Mouse (Mus musculus) cerebellum, postnatal 10 days (tissue): ENCODE measurements around the gene Babam2.

ENCODE experiments used
- DNase-seq, 2 experiments: peaks; one replicate each; pipeline ENCODE4 v3.0.0; 2021; ENCODE audit warnings: mixed read lengths in 2 of 2

Gene Babam2

DNA sequence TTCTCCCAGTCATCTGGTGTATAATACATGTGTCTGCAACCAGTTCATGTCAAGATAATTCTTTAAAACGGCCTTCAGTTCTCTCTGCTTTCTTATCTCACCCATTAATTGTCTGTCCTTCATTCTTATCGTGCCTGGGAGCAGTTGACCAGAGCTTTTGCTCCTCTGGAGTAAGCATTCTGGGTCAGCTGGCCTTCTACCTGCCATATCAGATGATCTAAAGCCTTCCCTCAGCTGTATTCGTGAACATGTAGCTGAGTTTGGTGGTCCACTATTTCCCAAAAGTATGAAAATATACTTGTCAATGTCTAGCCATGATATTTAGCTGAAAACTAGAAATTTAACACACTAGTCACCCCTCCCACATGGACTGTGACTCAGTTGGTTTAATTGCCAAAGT lies 304.3 kb downstream of the Babam2 start:
- no peak for DNase-seq

DNA sequence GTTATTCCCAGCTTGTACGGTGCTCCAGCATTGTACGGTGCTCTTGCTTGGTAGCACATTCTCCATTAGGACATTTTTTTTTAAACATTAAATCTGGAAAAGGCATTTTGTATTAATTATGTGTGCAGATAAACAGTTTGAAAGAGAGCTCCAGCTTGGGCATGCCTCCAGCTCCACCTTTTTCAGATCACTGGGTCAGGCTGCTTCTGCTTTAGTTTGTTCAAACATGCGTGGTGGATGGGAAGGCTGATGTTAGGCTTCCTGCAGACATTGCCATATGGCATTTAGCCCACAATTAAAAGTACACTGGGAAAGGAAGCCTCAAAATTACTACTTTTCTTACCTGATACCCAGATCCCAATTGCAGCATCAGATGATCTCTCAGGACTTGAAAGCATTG lies 310.9 kb downstream of the Babam2 start:
- DNase-seq, result peak; percentile 47 to 48

GRCm38 (mm10) chr5:32010056-32010455 lies 312.6 kb downstream of the Babam2 start:
- no peak for DNase-seq

DNA sequence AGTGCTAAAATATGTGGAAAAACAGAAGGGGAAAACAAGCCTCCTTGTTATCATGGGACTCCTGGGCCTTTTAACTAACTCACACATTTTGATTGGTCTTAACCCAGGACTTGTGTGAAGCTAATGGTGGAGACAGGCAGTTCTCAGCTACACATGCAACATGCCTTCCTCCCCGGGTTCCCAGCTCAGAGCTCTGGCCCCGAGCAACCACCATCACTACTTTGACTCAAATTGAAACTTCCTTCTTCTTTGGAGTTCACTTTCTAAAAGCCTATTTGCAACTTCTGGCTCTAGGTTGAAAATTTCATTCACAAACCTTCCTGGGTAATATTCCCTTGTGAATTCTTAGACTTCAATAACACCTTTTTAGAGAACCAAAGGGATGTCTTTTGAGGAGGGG lies 315.6 kb downstream of the Babam2 start:
- DNase-seq, result no peak

GRCm38 (mm10) chr5:32014786-32015185 lies 317.3 kb downstream of the Babam2 start:
- DNase-seq, result no peak

DNA sequence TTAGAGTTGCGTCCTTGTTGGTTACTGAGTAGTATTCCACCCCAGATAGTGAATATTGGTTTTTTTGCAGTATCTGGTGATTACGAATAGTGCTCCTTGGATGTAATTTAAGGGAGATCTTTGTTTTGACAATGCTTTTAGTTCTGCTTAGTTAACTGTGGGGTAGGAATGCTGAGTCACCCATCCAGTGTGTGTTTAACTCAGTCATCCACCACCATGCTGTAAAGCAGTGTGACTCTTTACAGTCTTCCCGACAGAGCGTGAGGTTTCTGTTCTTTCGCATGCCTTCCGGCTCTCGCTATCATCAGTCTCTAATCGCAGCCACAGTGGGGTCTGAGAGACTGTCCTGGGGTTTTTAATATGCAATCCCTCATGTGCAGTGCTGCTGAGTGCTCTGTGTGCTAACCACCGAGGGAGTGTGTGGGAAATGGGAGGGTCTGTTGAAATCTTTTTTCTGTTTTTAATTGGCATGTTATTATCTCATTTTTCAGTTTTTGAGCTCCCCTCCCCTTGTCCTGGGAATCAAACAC lies 318.5 kb downstream of the Babam2 start:
- no peak for DNase-seq

DNA sequence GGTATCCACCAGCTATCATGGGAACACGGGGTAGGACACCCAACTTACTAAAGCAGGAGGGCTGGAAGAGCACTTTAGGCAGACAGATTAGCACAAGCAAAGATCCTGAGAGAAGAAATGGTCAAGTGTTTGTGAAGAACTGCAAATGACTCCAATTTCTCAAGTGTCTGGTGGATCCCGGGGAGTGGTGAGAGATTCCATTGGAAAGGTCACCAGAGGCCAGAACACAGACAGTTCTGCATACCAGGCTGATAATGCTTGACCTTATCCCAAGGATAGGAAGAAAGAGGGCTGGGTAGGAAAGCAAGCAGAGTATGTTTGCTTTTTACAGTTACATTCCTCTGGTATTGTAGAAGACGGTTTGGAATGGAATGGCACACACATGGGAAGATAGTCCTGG lies 320.2 kb downstream of the Babam2 start:
- no peak for DNase-seq

GRCm38 (mm10) chr5:32018276-32018675 lies 320.8 kb downstream of the Babam2 start:
- DNase-seq, result no peak

DNA sequence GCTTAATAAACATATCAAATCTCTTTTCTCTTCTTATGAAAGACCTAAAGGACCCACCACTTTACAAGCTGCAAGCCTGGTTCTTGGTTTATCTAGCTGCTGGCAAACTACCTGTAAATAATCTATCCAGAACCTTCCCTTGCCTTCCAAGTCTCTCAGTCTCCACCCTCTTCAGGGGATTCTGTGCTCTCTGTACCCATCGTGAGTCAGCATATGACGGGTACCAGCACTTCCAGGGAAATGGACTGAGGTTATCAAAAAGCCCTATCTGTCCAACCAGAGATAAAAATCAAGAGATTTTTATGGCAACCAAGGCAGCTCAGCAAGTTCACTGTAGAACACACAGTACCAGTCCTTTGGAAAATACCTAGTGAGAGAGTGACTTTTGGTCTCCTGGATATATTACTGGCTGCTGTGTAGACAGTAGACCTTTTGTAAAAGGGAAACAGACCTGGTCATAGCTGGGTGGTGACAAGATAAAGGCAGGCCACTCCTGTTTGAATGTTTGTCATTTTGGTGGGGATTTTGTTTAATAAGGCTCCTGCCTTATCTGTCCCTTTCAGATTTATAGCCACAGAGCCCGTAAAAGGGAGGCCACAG lies 332.4 kb downstream of the Babam2 start:
- DNase-seq, result no peak

GRCm38 (mm10) chr5:32033185-32033584 lies 335.7 kb downstream of the Babam2 start:
- DNase-seq, result no peak

- DNase-seq, result no peak
Observed at GRCm38 (mm10) chr5:32033621-32034020, 336.1 kb downstream of the Babam2 start.

DNA sequence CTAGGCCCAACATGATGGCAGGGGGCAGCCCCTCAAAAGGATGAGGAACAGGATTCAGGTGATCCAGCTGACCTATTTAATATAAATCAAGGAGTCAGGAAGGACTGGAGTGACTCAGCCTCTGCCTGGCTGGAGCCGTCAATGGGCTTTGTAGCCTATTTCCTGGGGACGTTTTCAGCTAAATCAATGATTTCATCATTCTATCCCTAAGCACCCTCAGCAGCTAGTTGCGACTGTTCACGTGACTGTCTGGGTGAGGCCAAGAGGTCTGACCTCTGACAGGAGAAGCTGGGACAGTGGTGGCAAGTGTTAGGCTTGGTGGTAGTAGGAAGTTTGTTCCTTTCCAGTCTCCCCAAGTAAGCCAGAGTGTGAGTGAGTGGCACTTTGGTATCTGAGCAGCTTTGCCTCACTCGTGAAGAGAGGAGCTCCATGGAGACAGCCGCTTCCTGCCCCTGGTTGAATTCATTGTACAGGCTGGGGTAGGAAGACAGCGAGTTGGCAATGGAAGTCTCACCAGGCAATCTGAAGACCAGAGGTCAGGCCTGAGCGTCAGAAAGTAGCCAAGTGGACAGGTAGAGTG lies 337.1 kb downstream of the Babam2 start:
- no peak for DNase-seq

- no peak for DNase-seq
Observed at GRCm38 (mm10) chr5:32035721-32036320, 338.3 kb downstream of the Babam2 start.

- peak; percentile 65 to 77 for DNase-seq
Observed at GRCm38 (mm10) chr5:32036896-32037295, 339.4 kb downstream of the Babam2 start.

- no peak for DNase-seq
Observed at GRCm38 (mm10) chr5:32037546-32037945, 340.1 kb downstream of the Babam2 start.

GRCm38 (mm10) chr5:32038994-32039393 lies 341.5 kb downstream of the Babam2 start:
- no peak for DNase-seq

- DNase-seq, result no peak
Observed at GRCm38 (mm10) chr5:32039511-32039910, 342.0 kb downstream of the Babam2 start.

DNA sequence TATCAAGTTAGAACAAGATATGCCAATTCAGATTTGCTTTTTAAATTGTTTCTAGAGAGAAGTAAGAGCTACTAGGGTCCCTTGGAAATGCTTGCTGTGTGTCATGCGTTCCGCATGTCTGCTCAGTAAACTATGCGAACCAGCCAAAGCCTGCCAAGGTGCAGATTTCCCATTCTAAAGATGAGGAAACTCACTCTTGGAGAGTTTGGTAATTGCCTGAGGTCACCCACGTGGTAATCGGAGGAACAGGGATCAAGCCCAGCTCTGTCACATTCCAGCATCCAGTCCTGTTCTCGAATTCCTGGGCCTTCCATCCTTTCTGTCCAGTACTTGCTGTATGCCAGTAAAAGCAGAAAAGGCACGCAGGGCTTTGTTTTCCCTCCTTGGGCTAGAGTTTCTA lies 345.7 kb downstream of the Babam2 start:
- DNase-seq, result no peak

GRCm38 (mm10) chr5:32043996-32044395 lies 346.5 kb downstream of the Babam2 start:
- DNase-seq, result no peak

- DNase-seq, result no peak
Observed at GRCm38 (mm10) chr5:32051899-32052298, 354.4 kb downstream of the Babam2 start.

DNA sequence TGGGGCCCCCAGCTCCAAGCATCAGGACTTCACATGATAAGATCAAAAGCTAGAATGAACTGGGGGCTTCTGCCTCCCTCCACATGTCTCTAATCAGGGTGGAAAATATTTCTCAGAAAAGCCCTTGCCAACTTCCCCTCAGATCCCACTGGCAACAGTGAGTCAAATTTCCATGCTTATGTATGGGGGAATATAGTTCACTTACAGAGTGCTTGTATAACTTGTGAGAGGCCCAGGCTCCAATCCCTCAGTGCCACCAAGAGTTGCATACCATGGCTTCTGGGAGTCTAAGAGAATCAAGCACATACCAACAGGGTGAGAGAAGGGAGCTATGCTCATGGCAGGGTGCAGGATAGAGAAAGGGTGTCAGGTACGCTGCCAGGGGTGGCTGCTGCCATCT lies 355.0 kb downstream of the Babam2 start:
- no peak for DNase-seq

- peak; percentile 23 to 28 for DNase-seq
Observed at GRCm38 (mm10) chr5:32053476-32053875, 356.0 kb downstream of the Babam2 start.

GRCm38 (mm10) chr5:32055676-32056075 lies 358.2 kb downstream of the Babam2 start:
- no peak for DNase-seq

DNA sequence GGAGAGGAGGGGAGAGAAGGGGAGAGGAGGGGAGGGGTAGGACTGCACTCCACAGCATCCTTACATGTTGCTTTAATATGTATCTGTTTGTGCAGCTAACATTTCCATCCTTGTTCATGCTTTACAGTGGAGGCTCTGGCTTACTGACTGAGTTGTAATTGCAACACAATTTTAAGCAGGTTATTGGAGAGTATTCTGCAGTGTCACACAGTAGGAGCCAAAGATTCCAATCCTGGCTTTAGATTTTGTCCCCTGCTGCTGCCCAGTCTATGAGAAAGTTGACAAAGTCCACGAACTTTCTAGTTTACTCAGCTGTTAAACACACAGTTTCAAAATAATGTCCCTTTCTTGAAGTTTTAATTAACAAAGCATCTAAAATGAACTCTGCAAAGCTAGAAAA lies 358.6 kb downstream of the Babam2 start:
- no peak for DNase-seq
